Mouse (Mus musculus) ZHBTc4 (cell line): ENCODE measurements around the gene Spesp1.

Experiments
- DNase-seq: peaks from one replicate; pipeline ENCODE4 v3.0.0-alpha.2; 2011; ENCODE audit warnings: low read depth, low spot score

The Spesp1 gene

GRCm38 (mm10) chr9:62246380-62246942, 35.5 kb downstream of the Spesp1 start:
- no peak for DNase-seq

GRCm38 (mm10) chr9:62245612-62246379, 36.2 kb downstream of the Spesp1 start:
- DNase-seq = no peak

DNA sequence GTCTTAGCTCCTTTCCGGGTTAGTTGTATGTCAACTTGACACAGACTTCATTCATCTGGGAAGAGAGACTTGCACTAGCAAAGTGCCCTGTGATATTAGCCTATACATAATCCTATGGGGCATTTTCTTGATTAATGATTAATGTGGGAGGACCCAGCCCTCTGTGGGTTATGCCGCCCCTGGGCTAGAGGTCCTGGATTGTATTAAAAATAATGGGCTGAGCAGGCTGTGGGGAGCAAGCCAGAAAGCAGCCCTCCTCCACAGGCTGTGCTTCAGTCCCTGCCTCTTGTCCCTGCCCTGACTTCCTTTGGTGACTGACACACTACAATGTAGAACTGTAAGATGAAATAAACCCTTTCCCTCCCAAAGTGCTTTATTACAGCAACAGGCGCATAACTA, 37.4 kb downstream of the Spesp1 start:
- DNase-seq = no peak

DNA sequence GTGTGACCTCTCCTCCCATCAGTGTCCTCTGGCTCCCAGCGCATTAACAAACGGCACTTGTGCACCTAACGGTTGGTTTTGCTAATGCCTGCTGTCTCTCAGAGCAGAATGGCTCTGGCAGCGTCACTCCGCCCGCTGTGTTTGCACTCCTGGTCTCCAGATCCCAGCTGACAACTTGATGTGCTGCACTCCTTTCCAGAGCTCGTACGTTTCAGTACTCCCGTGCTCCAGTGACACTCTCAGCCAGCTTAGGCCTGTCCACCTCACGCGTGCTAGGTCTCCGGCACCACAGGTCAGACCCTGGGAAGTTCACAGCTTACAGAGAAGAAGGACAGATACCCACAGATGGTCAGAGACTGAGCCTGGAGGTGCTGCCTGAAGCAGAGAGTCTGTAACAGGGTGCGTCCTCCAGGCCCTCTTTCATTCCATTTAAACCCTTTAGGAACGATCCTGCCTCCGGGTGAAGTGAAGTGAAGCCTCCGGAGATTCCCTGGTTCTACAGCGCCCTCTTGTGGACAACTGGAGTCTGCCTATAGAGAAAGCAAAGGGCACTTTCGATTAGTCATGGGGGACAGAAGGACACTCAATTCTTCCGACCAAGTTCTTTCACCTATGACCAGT, 37.9 kb downstream of the Spesp1 start:
- peak; percentile 86 for DNase-seq

DNA sequence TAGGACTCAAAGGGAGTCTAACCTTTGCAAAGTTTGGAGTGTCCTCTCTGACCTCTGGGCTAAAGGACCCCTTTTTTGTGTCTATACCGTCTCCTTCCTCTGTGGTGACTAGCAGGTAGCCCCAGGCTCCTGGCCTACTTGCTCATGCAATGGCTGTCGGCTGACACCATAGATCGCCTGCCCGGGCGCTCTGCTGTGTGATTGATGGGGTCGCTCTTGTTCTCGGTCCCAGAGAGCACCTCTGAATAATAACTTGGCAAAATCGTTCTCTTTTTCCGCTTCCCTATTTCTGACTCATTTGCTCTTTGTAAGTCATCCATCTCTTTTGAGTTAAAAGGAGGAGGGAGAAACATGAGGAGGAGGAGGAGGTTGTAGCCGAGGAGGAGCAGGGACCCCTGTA, 42.0 kb downstream of the Spesp1 start:
- DNase-seq = no peak

DNA sequence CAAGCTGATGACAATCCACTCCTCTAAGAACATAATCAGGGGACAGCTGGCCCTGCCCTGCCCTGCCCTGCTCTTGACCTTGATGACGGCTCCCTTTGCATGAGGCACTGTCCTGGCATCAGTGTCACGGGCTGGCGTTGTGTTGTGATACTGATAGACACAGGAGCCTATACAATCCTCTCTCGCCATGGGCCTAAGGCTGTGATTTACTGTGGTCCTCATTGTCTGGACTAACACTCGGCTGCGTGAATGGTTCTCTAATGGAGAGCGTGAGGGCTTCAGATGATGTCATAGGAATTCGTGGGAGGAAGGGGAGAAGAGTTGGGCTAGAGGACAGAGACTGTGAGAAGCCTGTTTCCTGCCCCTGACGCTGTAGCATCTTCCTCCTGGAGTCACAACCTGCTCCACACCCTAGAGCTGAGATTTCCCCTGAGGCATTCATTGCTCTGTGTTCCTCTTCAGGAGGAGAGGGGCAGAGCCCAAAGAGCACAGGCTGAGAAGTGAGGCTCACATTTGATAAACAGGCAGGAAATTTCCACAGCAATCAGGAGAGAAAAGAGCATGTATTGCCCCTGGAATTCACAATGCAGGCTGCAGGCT, 44.5 kb downstream of the Spesp1 start:
- DNase-seq = peak; percentile 47

GRCm38 (mm10) chr9:62235501-62235900, 46.5 kb downstream of the Spesp1 start:
- DNase-seq = no peak

GRCm38 (mm10) chr9:62232649-62233048, 49.4 kb downstream of the Spesp1 start:
- no peak for DNase-seq

DNA sequence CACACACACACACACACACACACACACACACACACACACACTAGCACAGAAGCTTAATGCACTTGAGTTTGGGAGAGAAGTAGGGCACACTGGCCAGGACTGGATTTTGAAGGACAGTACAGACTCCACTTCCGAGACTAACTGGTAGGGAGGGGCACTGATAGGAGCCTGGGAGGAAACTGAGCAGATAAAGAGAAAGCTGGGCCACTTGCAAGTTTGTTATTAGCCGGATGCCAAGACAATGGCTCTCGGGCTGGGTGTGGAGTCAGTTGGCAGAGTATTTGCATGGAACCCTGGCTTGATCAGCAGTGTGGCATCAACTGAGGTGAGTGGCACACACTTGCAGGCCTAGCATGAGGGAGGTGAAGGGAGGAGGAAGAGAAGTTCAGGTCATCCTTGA, 51.0 kb downstream of the Spesp1 start:
- peak; percentile 28 for DNase-seq

DNA sequence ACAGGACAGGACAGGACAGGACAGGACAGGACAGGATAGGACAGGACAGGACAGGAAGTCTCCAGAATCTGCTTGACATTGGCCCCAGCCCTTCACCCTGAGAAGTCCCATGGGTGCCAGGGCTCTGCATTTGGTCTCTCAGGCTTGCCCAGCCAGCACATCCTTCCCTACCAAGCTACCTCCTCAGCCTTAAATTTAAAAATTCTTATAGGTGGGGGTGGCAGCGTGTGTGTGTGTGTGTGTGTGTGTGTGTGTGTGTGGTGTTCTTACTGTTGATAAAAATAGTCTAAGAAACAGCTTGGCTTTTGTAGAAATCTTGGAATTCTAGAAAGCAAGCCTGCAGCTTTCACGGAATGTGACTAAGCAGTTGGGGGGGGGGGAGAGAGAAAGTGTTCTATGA, 52.0 kb downstream of the Spesp1 start:
- DNase-seq = no peak

GRCm38 (mm10) chr9:62222481-62222880, 59.5 kb downstream of the Spesp1 start:
- peak; percentile 94 for DNase-seq

GRCm38 (mm10) chr9:62222029-62222428, 60.0 kb downstream of the Spesp1 start:
- DNase-seq = peak; percentile 65
